Mouse (Mus musculus): ENCODE data around the gene Cdt1.

Cdt1 gene

GRCm38 (mm10) chr8:122610612-122611277, 42.9 kb downstream of the Cdt1 start:
- in situ Hi-C loops (cut with MseI, MboI): no loop called here

DNA sequence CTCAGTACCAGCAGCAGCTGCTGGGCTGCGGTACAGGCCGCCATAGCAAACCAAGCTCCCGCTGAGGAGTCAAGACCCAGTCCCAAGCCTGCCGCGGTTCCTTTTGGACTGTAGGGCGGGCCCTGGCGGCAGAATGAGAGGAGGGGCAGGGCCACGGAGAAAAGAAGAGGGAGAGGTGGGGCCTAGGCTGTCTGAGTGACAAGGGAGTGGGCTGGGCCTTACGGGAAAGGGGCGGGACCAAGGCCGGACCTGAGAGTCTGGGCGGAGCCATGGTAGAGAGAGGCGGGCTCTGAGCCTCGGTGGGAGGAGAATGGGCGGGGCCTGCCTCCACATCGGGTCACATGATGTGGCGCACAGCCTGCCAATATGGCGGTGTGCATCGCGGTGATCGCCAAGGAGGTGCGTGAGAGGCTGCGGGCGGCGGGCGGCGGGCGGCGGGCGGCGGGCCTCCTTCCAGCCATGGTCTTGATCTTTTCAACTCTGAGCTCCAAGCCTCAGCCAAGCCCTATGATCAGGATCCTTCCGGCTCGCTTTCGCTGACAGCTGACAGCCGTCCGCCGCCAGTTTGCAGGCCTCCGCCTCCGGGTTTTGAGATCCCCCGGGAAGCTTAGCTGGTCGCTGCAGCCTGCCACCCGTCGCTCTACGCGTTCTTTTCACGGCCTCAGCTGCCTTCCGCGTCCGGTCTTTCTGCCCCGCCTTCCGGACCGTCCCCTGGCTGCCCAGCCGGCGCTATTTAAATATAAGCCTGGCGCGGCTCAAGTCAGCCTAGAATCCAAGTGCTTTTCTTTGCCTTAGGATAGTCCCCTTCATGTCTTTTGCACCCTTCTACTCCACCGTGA, 43.7 kb downstream of the Cdt1 start, which contains the start of the genes Galns and Trappc2l:
Gene Galns (minus strand): TSS at position 169 of the 839 bp plus-strand sequence.
Gene Trappc2l (plus strand): TSS at position 346 of the 839 bp plus-strand sequence.
- in situ Hi-C loops (cut with MseI, MboI): no loop called here

GRCm38 (mm10) chr8:122616181-122616905, 48.5 kb downstream of the Cdt1 start:
- in situ Hi-C loops (cut with MseI, MboI): loop anchor here (5.0 kb wide), 2 partner anchors 211 to 216 kb away; no protein-coding TSS in a partner anchor

DNA sequence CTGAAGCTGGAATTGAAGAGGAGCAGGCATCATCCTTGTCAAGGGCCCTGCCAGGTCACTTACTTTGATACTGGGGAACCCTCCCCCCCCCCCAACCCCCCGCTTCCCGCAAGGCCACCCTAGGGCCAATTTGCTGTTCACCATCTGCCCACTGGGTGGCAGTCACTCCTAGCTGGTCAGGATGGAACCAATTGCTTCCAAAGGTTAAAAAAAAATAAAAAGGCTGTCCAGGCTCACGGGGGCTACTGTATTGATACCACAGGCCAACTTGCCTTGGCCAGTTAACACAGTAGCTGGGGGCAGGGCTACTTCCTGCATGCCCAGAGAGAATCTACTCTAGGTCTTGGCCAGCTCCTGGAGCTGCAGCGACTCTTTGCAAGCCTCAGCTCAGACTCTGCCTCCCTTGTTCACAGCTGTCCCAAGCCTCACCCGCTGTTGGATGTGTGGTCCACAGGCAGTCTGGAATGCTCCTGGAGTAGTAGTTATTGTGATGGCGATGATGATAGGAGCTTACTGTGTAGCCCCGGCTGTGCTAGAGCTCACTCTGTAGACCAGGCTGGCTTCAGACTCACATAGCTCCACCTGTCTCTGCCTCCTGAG, 50.2 kb downstream of the Cdt1 start:
- in situ Hi-C loops (cut with MseI, MboI): loop anchor here (5.0 kb wide), 2 partner anchors 209 to 214 kb away; no protein-coding TSS in a partner anchor

DNA sequence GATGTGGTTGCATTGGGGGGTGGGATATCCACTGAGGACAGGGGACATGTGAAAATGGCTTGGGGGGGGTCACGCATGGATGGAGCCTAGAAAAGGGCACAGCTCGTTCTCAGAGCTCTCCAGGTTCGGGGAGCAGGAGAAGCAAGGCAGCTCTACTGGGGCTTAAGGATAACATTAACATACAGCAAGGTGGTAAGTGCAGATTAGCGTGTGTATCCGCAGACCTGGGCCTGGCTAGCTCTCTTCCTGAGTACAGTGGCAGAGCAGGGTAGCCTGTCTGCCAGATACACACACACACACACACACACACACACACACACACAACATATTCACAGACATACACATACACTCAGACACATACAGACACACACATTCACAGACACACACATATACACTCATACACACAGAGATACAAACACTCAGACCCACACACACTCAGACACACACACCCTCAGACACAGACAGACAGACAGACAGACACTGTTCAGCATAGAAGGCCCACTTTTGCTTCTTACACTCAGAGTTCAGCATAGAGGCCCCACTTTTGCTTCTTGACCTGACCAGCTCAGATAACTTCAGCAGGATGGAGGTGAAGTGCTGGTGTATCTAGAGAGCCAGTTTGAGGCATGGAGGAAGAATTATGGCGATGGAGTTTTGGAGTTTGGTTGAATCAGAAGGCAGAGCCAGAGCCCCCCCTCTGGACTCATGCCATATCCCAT, 51.0 kb downstream of the Cdt1 start:
- in situ Hi-C loops (cut with MseI, MboI): loop anchor here (5.0 kb wide), 2 partner anchors 208 to 213 kb away; no protein-coding TSS in a partner anchor

GRCm38 (mm10) chr8:122620446-122620845, 52.6 kb downstream of the Cdt1 start:
- in situ Hi-C loops (cut with MseI, MboI): no loop called here

- in situ Hi-C loops (cut with MseI, MboI): no loop called here
Measured at GRCm38 (mm10) chr8:122622727-122623126, 54.9 kb downstream of the Cdt1 start, which contains the start of gene Pabpn1l. Gene Pabpn1l, minus strand, starts transcription at chr8:122622739.
